Mouse (Mus musculus) thymus, adult 2 months (tissue): Measurements from ENCODE around the gene Pxylp1. TPM values are rescaled to one million over a fixed set of nuclear protein-coding genes. Genes with fewer than 3 reads are reported as not detected.

ENCODE experiments used
- DNase-seq: peaks from one replicate; pipeline ENCODE4 v3.0.0; 2021
- H3K27ac ChIP-seq: fragments of 200-500 bp; 2 replicates; pipeline ENCODE4 v1.5.1; 2012; ENCODE audit warnings: low read length, control low read depth; ENCODE audit not compliant: control insufficient read depth, insufficient read depth
- H3K27me3 ChIP-seq: fragments of 200-500 bp; 2 replicates; pipeline ENCODE4 v1.6.1; 2012; ENCODE audit warnings: mild to moderate bottlenecking, low read length, moderate library complexity, mixed read lengths; ENCODE audit not compliant: control insufficient read depth, insufficient read depth
- H3K36me3 ChIP-seq: fragments of 200-500 bp; 2 replicates; pipeline ENCODE4 v1.6.1; 2012; ENCODE audit warnings: mild to moderate bottlenecking, low read length, moderate library complexity; ENCODE audit not compliant: control insufficient read depth, insufficient read depth
- H3K4me1 ChIP-seq: fragments of 200-500 bp; replicated peaks from 2 replicates; pipeline ENCODE4 v1.6.1; 2012; ENCODE audit warnings: low read length; ENCODE audit not compliant: control insufficient read depth, insufficient read depth
- H3K4me3 ChIP-seq: fragments of 200-500 bp; 2 replicates; pipeline ENCODE4 v1.5.1; 2012; ENCODE audit warnings: mild to moderate bottlenecking, low read length, control low read depth, moderate library complexity; ENCODE audit not compliant: control insufficient read depth, insufficient read depth
- CTCF ChIP-seq: fragments of 200-500 bp; IDR thresholded peaks from 2 replicates; pipeline ENCODE4 v1.5.1; 2012; ENCODE audit warnings: mild to moderate bottlenecking, control low read depth, low read length, moderate library complexity, borderline replicate concordance; ENCODE audit not compliant: control insufficient read depth, poor library complexity, insufficient read depth; ENCODE audit errors: extremely low read depth
- POLR2A ChIP-seq: fragments of 200-500 bp; IDR thresholded peaks from 2 replicates; pipeline ENCODE4 v1.6.1; 2012; ENCODE audit warnings: mild to moderate bottlenecking, low read length, control low read depth, moderate library complexity; ENCODE audit not compliant: control insufficient read depth, poor library complexity, insufficient read depth; ENCODE audit errors: extremely low read depth
- WGBS: fragments of 180-500 bp; shearing (Covaris S2); methylation state at CpG from one replicate; pipeline ENCODE4 v1.1.7; 2018; 5-methylcytosine and 5-hydroxymethylcytosine counted together
- polyA plus RNA-seq: library from polyadenylated mRNA; depleted of rRNA; stranded (reverse); fragments of >200 nt; gene quantifications from 2 replicates; pipeline ENCODE4 v1.2.3, GENCODE M21; 2012

The Pxylp1 gene
- polyA plus RNA-seq, 1 experiment = 4.4 TPM

DNA sequence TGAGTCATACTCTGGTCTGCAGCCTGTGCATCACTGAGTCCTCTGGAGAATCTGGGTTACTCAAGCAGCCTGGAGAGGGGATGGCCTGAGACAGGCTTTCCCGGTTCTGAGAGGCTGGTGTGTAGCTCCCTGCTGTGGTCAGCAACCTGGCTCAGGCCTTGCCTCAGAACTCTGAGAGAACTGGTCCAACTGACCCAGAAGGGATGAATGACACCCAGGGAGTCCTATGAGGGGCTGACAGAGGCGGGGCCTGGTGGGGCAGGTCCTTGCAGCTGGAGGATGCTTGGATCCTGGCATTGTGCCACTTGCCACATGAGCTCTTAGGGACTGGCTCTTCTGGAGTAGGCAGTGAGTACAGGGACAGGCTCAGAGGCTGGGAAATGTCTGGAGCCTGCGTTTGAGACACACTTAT lies 47.7 kb downstream of the Pxylp1 start:
- no peak for TF ChIP-seq POLR2A
- no peak for TF ChIP-seq CTCF
- Histone ChIP-seq H3K27me3 (no peaks in the 10 kb centered on the region), H3K4me1 (no peaks in the 10 kb centered on the region), H3K36me3 (no peaks in the 10 kb centered on the region), H3K27ac (no peak overlapping the region), H3K4me3 (no peak overlapping the region)
- no peak for DNase-seq
- WGBS = 93% methylated on average over 3 of the region's 3 CpGs

DNA sequence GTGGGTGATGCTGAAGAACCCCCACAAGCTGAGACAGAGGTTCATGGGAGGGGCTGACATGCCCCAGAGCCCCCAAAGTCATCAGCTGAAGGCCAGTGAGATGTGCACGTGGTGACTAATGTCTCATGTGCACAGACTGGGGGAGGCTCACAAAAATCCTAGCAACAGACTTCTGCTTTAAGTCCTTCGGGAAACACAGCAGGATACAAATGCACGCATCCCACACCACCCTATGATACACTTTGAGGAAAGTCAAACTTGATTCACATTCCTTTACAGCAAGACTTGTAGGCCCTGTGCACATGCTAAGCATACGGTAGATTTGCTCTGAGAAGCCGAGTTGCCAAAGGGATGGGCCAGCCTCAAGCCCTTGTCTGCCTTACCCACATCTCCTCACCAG lies 53.1 kb downstream of the Pxylp1 start:
- DNase-seq = no peak
- TF ChIP-seq POLR2A (no peak), CTCF (no peak)
- no peaks in the 10 kb centered on the region for H3K4me1 ChIP-seq
- WGBS = 94% methylated on average over 5 of the region's 5 CpGs
- H3K36me3 ChIP-seq = no peaks in the 10 kb centered on the region
- no peak overlapping the region for H3K27ac ChIP-seq
- no peak overlapping the region for H3K4me3 ChIP-seq
- no peaks in the 10 kb centered on the region for H3K27me3 ChIP-seq

DNA sequence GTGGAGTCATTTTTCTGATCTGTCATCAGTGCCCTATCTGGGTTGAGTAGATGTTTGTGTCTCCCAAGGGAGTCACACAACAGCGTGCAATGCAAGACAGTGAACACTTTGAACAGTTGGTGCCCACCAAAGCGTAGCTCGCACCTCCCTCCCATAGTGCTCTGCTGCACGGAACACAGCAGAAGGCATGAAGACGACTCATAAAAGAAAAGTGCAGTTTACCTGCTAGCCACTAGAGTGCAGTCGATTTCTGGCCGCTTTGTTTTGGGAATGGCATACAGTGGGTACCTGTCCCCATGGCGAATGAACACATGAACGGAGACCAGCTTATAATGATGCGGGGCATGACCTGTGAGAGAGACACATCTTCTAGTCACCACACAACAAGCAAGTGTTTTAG lies 53.6 kb downstream of the Pxylp1 start:
- peak; percentile 15 for DNase-seq
- Histone ChIP-seq H3K27me3 (no peaks in the 10 kb centered on the region), H3K27ac (no peak overlapping the region), H3K4me1 (no peaks in the 10 kb centered on the region), H3K4me3 (no peak overlapping the region), H3K36me3 (no peaks in the 10 kb centered on the region)
- 51% methylated on average over 10 of the region's 10 CpGs for WGBS
- TF ChIP-seq POLR2A (no peak), CTCF (no peak)

DNA sequence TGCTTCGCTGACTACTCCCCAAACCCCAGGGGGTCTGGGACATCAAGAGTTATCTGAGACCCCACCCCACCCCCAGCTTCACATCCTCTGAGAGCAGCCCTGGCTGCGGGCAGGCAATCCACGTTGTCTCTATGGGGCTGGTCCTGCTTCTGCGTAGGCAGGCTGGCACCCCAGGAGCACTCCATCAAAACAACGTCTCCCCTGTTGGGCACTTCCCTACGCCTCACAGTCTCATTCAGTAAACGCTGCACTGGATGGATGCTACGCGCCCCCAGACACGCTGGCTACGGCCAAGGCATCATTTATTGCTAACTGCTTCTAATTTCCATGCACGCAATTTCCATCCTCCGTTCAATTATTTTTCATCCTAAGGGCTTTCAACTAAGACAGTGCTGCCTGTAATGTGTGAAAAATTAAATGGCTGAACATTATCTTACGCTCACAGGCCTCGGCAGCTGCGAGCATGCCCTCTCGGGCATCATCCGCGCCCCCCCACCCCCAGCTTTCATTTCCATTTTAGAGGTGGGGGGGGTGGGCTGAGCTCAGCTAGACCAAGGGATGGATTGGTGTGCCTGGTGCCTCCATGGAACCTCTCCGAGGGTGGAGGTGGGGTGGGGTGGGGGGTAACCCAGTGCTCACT lies 54.6 kb downstream of the Pxylp1 start:
- TF ChIP-seq POLR2A (no peak), CTCF (no peak)
- DNase-seq = no peak
- Histone ChIP-seq H3K27me3 (no peaks in the 10 kb centered on the region), H3K36me3 (no peaks in the 10 kb centered on the region), H3K4me1 (no peaks in the 10 kb centered on the region), H3K4me3 (no peak overlapping the region), H3K27ac (no peak overlapping the region)
- WGBS = 95% methylated on average over 20 of the region's 20 CpGs

- no peak overlapping the region for H3K4me3 ChIP-seq
- 90% methylated on average over 8 of the region's 8 CpGs for WGBS
- TF ChIP-seq CTCF = no peak
- no peak for TF ChIP-seq POLR2A
- no peak overlapping the region for H3K27ac ChIP-seq
- no peaks in the 10 kb centered on the region for H3K36me3 ChIP-seq
- no peak for DNase-seq
- H3K27me3 ChIP-seq = no peaks in the 10 kb centered on the region
- no peaks in the 10 kb centered on the region for H3K4me1 ChIP-seq
Measured at GRCm38 (mm10) chr9:96836984-96837383, 55.5 kb downstream of the Pxylp1 start.

- no peak overlapping the region for H3K4me3 ChIP-seq
- H3K27ac ChIP-seq = no peak overlapping the region
- no peaks in the 10 kb centered on the region for H3K36me3 ChIP-seq
- no peaks in the 10 kb centered on the region for H3K4me1 ChIP-seq
- no peak for DNase-seq
- WGBS = 83% methylated on average over 6 of the region's 6 CpGs
- H3K27me3 ChIP-seq = no peaks in the 10 kb centered on the region
- TF ChIP-seq POLR2A (no peak), CTCF (no peak)
Measured at GRCm38 (mm10) chr9:96835374-96835921, 57.0 kb downstream of the Pxylp1 start.

GRCm38 (mm10) chr9:96833606-96834005 lies 58.9 kb downstream of the Pxylp1 start:
- no peak overlapping the region for H3K27ac ChIP-seq
- H3K4me3 ChIP-seq = no peak overlapping the region
- H3K4me1 ChIP-seq = no peaks in the 10 kb centered on the region
- no peak for TF ChIP-seq CTCF
- no peak for TF ChIP-seq POLR2A
- WGBS = 94% methylated on average over 5 of the region's 5 CpGs
- H3K27me3 ChIP-seq = no peaks in the 10 kb centered on the region
- DNase-seq = no peak
- H3K36me3 ChIP-seq = no peaks in the 10 kb centered on the region
